Mouse (Mus musculus) adrenal gland, adult 8-10 months (tissue): Measurements from ENCODE around the gene Tbkbp1. TPM values are rescaled to one million over a fixed set of nuclear protein-coding genes. Genes with fewer than 3 reads are reported as not detected.

Experiments used
- DNase-seq: peaks from one replicate; pipeline ENCODE4 v3.0.0; 2022
- microRNA-seq, 2 experiments: library from miRNA; unstranded; fragments of <30 nt; microRNA quantifications; one replicate each; pipeline ENCODE4 v1.2.0; 2022
- total RNA-seq, 4 experiments: library from RNA; stranded (reverse); gene quantifications; 2 replicates each; pipeline ENCODE4 v1.2.4; 2022

The Tbkbp1 gene
- total RNA-seq, 4 experiments from 2014 or later = 9.5 to 13.8 (median 11.6) TPM

- DNase-seq = no peak
These were observed 24.4 kb downstream of the Tbkbp1 start for GRCm38 (mm10) chr11:97126645-97127468.

DNA sequence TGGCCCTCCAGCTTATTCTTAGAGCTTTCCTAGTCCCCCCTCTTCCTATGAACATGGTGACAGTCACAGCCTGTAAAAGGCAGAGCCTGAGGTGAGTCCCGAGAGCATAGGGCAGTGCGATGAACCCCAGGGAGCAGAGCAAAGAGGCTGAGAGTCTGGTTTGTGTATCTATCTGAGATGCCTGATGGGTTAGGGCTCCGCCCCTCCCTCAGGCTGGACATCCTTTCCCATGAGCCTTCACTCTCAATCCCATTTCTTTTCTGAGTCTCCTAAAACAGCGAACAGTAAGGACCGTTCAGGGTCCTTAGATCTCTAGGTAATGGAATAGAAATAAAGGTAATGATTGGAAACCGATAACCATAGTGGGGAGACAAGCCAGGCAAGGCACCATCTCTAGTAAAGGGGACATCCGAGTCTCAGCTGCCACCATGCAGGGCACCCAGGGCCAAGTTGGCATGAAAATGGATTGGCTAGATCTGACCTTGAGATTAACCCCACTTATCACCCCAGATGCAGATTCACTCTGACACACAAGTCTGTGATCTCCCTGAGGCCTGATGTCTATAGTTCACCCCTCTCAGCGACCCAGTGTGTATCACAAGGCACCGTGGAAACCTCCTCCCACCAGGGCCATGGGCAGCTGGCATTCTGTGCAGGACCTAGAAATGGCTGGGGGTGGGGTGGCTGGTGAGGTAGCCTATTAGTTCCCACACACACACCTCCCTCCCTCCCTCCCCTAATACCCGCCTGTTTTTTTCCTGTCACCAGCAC is 26.8 kb downstream of the Tbkbp1 start:
- no peak for DNase-seq

DNA sequence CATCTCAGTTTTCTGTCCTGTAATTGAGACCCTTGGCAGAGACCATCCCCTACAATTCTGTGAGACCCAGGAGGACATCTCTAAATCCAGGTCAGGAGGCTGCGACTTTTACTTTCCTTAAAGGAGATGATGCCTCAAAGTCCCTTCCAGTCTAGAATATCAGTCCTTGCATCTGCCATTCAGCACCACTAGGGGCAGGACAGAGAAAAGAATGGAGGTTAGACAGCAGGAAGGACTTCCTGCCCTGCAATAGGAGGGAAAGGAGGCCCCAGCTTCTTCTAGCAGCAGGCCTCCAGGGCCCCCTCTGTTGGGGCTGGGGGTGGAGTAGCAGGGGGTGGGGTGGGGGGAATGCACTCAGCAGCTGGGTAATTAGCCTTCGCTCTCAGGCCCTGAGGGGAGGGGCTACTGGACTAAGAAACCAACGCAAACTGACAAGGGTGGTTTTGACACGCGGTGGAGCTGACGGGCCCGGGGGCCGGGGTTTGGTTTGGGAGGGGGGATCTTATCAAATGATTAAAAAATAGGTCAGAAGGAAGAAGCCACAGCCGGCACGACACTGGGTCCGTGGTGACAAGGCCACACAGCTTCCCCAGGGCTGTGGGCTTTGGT is 27.9 kb downstream of the Tbkbp1 start:
- no peak for DNase-seq

DNA sequence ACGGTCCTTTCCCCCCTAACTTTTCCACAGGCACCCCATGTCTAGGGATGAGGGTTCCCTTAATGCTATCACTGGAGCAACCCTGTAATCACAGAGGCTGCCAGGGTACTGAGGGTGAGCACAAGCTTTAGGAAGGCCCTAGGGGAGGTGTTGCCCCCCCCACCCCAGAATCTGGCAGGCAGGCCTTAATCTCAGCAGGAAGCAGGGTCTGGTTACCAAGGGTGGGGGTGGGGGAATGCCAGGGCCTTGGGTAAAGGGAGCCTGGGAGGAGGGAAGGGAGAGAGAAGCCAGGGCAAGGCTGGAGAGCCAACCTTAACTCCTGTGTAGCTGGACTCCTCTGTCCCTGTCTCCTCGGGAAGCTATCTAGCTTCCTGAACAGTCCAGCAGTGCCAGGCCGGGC is 30.7 kb downstream of the Tbkbp1 start:
- no peak for DNase-seq

DNA sequence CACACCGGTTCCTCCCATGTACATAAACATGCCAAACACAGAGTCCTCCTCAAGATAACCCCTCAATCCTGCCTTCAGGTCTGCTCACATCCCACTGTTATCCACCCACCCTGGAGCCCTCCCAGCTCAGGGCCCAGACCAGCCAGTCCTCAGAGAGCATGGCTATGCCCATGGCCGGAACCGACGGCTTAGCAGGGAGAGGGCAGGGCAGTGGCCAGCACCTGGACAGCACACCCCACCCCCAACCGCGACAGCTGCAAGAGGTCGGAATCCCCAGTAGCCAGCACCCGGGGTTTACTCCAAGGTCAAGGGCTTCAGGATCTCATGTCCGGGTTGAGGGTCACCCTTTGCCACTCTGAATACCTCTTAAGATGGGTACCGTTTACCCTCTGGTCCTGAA is 31.1 kb downstream of the Tbkbp1 start:
- DNase-seq = no peak

DNA sequence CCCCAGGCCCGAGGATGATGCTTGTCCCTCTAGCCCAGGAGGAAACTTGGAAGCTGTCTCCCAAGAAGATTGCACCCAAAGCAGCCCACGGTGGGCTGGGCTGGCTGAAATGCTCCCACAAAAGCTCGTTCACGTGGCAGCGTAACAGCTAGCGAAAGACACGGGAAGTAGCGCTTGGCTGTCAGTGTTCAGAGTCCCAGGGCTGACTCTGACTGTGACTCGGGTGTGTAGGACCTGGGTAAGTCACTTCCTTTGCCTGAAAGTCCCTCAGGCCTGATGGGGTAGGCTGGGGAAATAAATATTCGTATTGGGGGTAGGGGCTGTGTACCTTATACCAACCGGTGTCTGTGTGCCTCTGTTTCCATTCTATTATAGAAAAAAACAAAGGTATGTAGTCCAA is 35.5 kb downstream of the Tbkbp1 start:
- no peak for DNase-seq

- DNase-seq = no peak
These were observed 36.4 kb downstream of the Tbkbp1 start, which contains the start of gene Tbx21 for GRCm38 (mm10) chr11:97114671-97115601. Tbx21 (minus strand) TSS chr11:97115331.

DNA sequence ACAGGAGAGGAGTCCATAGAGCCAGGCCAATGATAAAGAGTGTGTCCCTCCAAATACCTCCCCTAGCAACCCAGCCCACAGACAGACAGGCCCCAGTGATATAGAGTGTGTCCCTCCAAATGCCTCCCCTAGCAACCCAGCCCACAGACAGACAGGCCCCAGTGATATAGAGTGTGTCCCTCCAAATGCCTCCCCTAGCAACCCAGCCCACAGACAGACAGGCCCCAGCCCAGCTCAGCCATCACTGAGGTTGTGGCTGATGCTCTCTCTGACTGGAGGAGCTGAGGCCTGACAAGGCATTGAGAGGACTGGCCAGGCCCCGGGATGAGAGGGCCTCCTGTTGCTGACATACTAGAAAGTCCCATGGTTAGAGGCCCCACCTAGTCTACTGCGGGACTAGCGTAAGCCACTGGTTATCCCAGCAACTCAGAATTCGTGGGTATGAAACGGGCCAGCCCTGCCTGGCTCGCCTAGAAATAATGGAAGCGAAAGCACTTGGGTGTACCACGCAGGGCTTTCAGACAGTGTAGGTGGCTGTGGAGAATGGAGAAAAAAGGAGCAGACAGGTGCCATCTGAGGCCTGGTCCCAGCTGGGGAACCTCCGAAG is 38.7 kb downstream of the Tbkbp1 start:
- DNase-seq = no peak

DNA sequence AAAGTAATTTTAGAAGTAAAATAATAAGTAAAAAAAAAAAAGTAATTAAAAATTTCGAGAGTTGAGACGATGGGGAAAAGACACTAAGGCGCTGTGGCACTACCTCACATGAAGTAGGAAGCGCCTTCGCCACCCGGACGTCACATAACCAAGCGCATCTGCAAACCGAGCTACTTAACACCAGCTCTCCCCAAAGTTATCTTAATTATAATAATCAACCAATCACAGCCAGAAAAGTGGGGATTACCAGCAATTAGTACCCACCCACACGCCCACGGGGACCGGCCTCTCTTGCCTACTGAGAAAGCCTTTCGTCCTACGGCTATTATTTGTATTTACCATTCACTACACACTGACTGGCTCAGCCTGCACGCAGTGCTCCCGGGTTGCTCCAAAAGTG is 42.3 kb downstream of the Tbkbp1 start:
- no peak for DNase-seq

DNA sequence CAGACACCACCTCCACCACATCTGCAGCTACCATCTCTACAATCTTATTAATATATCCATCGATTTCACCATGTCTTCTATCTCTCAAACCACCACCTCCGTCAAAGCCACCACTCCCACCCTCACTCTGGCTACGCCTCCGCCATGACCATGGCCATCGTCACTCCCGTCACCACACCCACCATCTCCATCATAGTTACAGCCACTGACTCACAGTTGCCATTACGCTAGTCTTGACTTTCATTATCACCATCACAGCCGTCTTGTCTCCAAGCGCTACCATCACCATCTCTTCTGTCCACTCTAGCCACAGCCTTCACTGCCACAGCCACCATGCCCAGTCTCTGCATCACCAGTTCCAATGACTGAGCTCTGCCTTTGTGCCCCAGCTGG is 47.2 kb downstream of the Tbkbp1 start:
- no peak for DNase-seq

GRCm38 (mm10) chr11:97103163-97104090 is 47.9 kb downstream of the Tbkbp1 start:
- no peak for DNase-seq

DNA sequence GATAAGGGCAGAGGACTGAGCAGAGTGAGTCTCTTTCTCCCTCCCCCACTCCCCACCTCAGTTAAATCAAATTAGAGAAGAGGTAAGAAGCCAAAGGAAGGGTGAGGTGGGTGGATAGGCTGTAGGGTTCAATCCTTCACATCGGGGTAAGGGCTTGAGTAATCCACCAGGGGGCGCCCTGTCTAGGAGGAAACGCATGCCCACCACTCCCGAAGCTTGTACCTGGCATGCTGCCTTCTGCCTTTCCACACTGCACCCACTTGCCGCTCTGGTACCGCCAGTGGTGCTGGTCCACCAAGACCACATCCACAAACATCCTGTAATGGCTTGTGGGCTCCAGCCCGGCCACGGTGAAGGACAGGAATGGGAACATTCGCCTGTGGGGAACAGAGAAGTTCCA is 49.6 kb downstream of the Tbkbp1 start:
- DNase-seq = peak; percentile 34

- no peak for DNase-seq
These were observed 52.5 kb downstream of the Tbkbp1 start for GRCm38 (mm10) chr11:97098791-97099190.

DNA sequence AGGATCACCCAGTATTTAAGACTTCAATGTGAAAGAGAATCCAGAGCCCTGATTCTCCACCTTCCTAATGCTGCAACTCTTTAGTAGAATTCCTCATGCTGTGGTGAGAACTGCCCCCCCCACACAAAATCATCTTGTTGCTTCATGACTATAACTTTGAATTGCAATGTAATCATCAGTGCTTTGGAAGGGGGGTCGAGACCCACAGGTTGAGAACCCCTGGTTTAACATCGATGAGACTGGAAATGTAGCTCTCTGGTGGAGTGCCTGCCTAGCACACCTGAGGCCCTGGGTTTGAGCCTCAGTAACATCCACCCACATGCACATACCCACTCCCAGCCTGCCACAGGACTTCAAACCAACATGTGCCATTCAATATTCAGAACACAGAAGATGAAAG is 56.7 kb downstream of the Tbkbp1 start:
- no peak for DNase-seq

DNA sequence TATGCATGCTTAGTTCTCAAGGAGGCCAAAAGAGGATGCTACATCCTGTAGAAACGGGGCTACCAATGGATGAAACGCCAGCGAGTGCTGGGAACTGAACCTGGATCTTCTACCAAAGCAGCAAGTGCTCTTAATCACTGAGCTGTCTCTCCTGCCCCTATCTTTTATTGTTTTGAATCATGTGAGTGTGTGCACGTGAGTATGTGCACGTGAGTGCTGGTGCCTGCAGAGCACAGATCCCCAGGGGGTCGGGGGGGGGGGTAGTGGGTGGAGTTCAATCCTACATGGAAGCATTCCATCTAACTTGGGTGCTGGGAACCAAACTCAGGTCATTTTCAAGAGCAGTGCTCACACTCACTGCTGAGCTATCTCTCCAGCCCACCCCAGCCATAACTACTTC is 64.9 kb downstream of the Tbkbp1 start:
- DNase-seq = no peak

Small RNAs within 50 kb of the gene (microRNA-seq; reads per million reads assigned to microRNA genes)
- gene Mir7235 = 0 to 0.34 reads per million in 2 experiments

Other genes with a start within 250 kb of the Tbkbp1 start
- gene Cdk5rap3, start 235.0 kb downstream of the Tbkbp1 start, total RNA-seq = 10 to 100 TPM; 55.2 to 82.1 (median 71.5) TPM
- gene Prr15l, start 223.4 kb downstream of the Tbkbp1 start, total RNA-seq = under 1 TPM in 3 of 4 experiments, not detected in 1; 0.28 to 0.70 (median 0.32) TPM
- gene Pnpo, start 207.5 kb downstream of the Tbkbp1 start, total RNA-seq = 10 to 100 TPM; 34.5 to 43.3 (median 39.4) TPM
- gene Sp2, start 168.5 kb downstream of the Tbkbp1 start, total RNA-seq = 10 to 100 TPM; 13.8 to 21.0 (median 16.4) TPM
- gene Sp6, start 138.1 kb downstream of the Tbkbp1 start, total RNA-seq = under 1 TPM; 0.28 to 0.94 (median 0.61) TPM
- gene Scrn2, start 121.6 kb downstream of the Tbkbp1 start, total RNA-seq = 10 to 100 TPM; 19.4 to 40.6 (median 31.8) TPM
- gene Lrrc46, start 110.1 kb downstream of the Tbkbp1 start, total RNA-seq = 1 to 10 TPM; 1.1 to 1.5 (median 1.3) TPM
- gene Mrpl10, start 109.9 kb downstream of the Tbkbp1 start, total RNA-seq = 100 to 1,000 TPM; 129 to 161 (median 147) TPM
- 10 to 100 TPM; 14.3 to 23.7 (median 18.1) TPM for gene Osbpl7, start 100.9 kb downstream of the Tbkbp1 start, total RNA-seq
- under 1 TPM; 0.31 to 0.51 (median 0.48) TPM for gene Tbx21, start 36.2 kb downstream of the Tbkbp1 start, total RNA-seq
- gene Kpnb1, start 36.4 kb upstream of the Tbkbp1 start, total RNA-seq = 100 to 1,000 TPM; 115 to 133 (median 124) TPM
- gene Npepps, start 129.1 kb upstream of the Tbkbp1 start, total RNA-seq = 100 to 1,000 TPM in 2 of 4 experiments, 10 to 100 TPM in 2; 79.8 to 128 (median 106) TPM
- 10 to 100 TPM; 31.1 to 42.8 (median 35.9) TPM for gene Mrpl45, start 164.2 kb upstream of the Tbkbp1 start, total RNA-seq
- 1 to 10 TPM in 3 of 4 experiments, under 1 TPM in 1; 0.96 to 6.4 (median 4.0) TPM for gene Gpr179, start 200.6 kb upstream of the Tbkbp1 start, total RNA-seq
- 10 to 100 TPM; 22.2 to 28.3 (median 24.9) TPM for gene Socs7, start 211.1 kb upstream of the Tbkbp1 start, total RNA-seq